Mouse (Mus musculus) cortical plate, adult 2 months (tissue): ENCODE measurements around the gene Ino80.

Experiments used
- CTCF ChIP-seq: fragments of 200-500 bp; IDR thresholded peaks from 2 replicates; pipeline ENCODE4 v1.5.1; 2011; ENCODE audit warnings: mild to moderate bottlenecking, control low read depth, low read length; ENCODE audit not compliant: insufficient read depth; ENCODE audit errors: extremely low read depth
- POLR2A ChIP-seq: fragments of 200-500 bp; IDR thresholded peaks from 2 replicates; pipeline ENCODE4 v1.6.1; 2011; ENCODE audit warnings: mild to moderate bottlenecking, low read length, control low read depth; ENCODE audit not compliant: insufficient read depth; ENCODE audit errors: extremely low read depth

- TF ChIP-seq CTCF: no peak
- no peak for TF ChIP-seq POLR2A
Measured at GRCm38 (mm10) chr2:119336002-119336401, 141.5 kb downstream of the Ino80 start.
